Mouse (Mus musculus) neural tube, embryonic 13.5 days (tissue): ENCODE results near the gene Prkce. TPM values are rescaled to one million over a fixed set of nuclear protein-coding genes. Genes with fewer than 3 reads are reported as not detected.

Experiments used
- ATAC-seq: fragments of 200-750 bp; cut with Nextera tagmentation; 2 replicates; pipeline ENCODE4 v1.8.0; 2017; ENCODE audit warnings: low read depth, mild to moderate bottlenecking, moderate TSS enrichment, moderate library complexity
- H3K27ac ChIP-seq: fragments of 300-500 bp; sonication (generic); replicated peaks from 2 replicates; pipeline ENCODE4 v1.5.1; 2015; ENCODE audit warnings: moderate library complexity, mild to moderate bottlenecking, inconsistent platforms
- H3K27me3 ChIP-seq: fragments of 300-500 bp; sonication (generic); 2 replicates; pipeline ENCODE4 v1.6.1; 2015; ENCODE audit warnings: mild to moderate bottlenecking, inconsistent platforms
- H3K36me3 ChIP-seq: fragments of 300-500 bp; sonication (generic); 2 replicates; pipeline ENCODE4 v1.6.1; 2015; ENCODE audit warnings: mild to moderate bottlenecking, inconsistent platforms
- H3K4me1 ChIP-seq: fragments of 300-500 bp; sonication (generic); replicated peaks from 2 replicates; pipeline ENCODE4 v1.6.1; 2015; ENCODE audit warnings: inconsistent platforms
- H3K4me2 ChIP-seq: fragments of 300-500 bp; sonication (generic); 2 replicates; pipeline ENCODE4 v1.6.1; 2015; ENCODE audit warnings: inconsistent platforms, mild to moderate bottlenecking, moderate library complexity
- H3K4me3 ChIP-seq: fragments of 300-500 bp; sonication (generic); 2 replicates; pipeline ENCODE4 v1.5.1; 2015; ENCODE audit warnings: mild to moderate bottlenecking, inconsistent platforms
- H3K9ac ChIP-seq: fragments of 300-500 bp; sonication (generic); 2 replicates; pipeline ENCODE4 v1.6.1; 2015; ENCODE audit warnings: moderate library complexity, mild to moderate bottlenecking, inconsistent platforms
- H3K9me3 ChIP-seq: fragments of 300-500 bp; sonication (generic); 2 replicates; pipeline ENCODE4 v1.6.1; 2016; ENCODE audit warnings: inconsistent platforms
- WGBS: fragments of 180-500 bp; shearing (Covaris S2); methylation state at CpG from one replicate; pipeline ENCODE4 v1.1.7; 2015; 5-methylcytosine and 5-hydroxymethylcytosine counted together
- polyA plus RNA-seq: library from polyadenylated mRNA; unstranded; fragments of >200 nt; fragmentation: Nextera tagmentation; extraction: Ambion mirVana; gene quantifications from 2 replicates; pipeline ENCODE4 v1.2.1, GENCODE M21; 2015

The Prkce gene
- polyA plus RNA-seq, 1 experiment from 2014 or later, result 27.7 TPM

DNA sequence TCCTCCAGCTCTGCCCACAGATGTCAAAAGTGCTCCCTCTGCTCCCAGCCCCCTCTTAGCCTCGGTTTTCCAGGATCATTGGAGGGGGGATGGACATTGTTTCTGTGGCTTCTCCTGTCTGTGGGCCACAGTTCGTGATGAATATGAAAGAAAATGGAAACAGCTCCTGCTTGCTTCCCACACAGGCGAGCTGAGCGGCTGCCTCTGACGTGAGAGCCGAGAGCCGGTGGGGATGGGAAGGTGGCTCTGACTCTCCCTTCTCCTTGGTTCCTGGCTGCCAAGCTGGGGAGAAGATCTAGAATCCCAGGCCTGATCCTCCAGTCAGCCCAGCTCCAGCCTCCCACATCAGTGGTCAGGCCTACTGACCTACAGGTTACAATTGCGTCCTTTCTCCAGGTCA, 61.3 kb downstream of the Prkce start:
- Histone ChIP-seq H3K27ac (no peak overlapping the region), H3K9me3 (no peaks in the 10 kb centered on the region), H3K4me1 (peaks cover 30% of the 10 kb centered on the region), H3K27me3 (no peaks in the 10 kb centered on the region), H3K36me3 (no peaks in the 10 kb centered on the region), H3K9ac (no peak overlapping the region), H3K4me2 (no peak overlapping the region), H3K4me3 (no peak overlapping the region)
- no peak for ATAC-seq
- 89% methylated on average over 8 of the region's 8 CpGs for WGBS

DNA sequence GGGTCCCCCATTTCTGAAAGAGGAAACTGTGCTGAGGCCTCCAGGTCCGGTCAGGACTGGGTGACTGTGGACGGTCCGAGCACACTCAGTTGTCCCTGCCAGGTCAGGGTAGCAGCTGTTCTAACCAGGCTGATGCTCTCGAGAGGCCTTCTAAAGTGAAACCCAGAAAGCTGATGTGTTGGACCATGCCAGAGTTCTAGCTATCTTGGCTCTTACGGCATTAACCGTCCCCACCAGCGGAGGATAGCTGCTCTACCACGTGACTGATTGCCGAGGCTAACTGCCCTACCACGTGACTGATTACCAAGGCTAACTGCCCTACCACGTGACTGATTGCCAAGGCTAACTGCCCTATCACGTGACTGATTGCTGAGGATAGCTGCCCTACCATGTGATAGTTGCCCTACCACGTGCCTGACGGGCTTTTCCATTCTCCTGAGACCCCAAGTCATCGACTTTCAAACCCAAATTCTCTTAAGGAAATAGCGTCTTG, 62.6 kb downstream of the Prkce start:
- no peak overlapping the region for H3K27ac ChIP-seq
- H3K36me3 ChIP-seq, result no peaks in the 10 kb centered on the region
- no peak overlapping the region for H3K4me2 ChIP-seq
- no peak overlapping the region for H3K4me3 ChIP-seq
- 90% methylated on average over 16 of the region's 16 CpGs for WGBS
- ATAC-seq, result no peak
- H3K9me3 ChIP-seq, result no peaks in the 10 kb centered on the region
- H3K9ac ChIP-seq, result no peak overlapping the region
- H3K27me3 ChIP-seq, result no peaks in the 10 kb centered on the region
- H3K4me1 ChIP-seq, result peaks cover 29% of the 10 kb centered on the region

DNA sequence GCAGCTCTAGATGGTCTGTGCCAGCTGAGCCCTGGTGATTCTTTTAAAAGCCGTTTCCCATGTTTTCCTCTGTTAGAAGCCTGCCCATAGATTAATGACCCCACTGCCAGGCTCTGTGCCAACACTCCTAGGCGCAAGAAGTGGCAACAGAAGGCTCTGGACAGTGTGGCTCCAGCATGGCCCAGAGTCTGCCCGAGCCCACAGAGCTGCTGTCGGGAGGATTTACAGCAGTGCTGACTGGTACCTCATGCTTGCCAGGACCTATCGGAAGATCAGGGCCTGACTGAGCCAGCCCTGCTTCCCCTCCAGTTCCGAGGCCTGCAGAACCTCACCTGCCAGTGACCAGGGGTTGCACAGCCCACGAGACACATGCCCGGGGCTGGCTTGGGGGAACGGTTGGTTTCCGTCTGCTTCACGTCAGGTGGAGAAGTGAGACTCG, 64.2 kb downstream of the Prkce start:
- no peak overlapping the region for H3K4me2 ChIP-seq
- no peaks in the 10 kb centered on the region for H3K36me3 ChIP-seq
- H3K9ac ChIP-seq, result no peak overlapping the region
- peaks cover 22% of the 10 kb centered on the region for H3K4me1 ChIP-seq
- H3K27ac ChIP-seq, result peak overlapping the region; percentile 73
- H3K9me3 ChIP-seq, result no peaks in the 10 kb centered on the region
- no peak overlapping the region for H3K4me3 ChIP-seq
- 63% methylated on average over 12 of the region's 12 CpGs for WGBS
- H3K27me3 ChIP-seq, result no peaks in the 10 kb centered on the region
- peak; percentile 90 for ATAC-seq

DNA sequence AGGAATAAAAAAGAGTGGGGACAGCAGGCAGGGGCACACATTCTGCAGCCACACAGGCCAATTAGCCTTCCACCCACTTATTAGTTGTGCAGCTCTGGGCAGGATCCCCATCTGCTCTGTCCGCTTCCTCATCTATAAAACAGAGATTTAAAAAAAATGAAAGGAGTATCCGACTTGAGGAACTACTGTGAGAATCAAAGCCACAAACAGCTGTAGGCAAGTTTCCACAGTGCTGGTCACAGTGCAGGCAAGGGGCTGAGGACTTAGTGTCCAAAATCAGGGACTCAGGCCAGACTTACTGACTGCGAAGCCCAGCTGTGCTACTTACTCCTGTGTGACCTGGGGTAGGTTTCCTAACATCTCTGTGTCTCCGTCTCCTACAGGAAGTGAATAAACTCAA, 64.7 kb downstream of the Prkce start:
- Histone ChIP-seq H3K27me3 (no peaks in the 10 kb centered on the region), H3K4me1 (peaks cover 20% of the 10 kb centered on the region), H3K36me3 (no peaks in the 10 kb centered on the region), H3K4me3 (no peak overlapping the region), H3K9me3 (no peaks in the 10 kb centered on the region), H3K27ac (peak overlapping the region; percentile 73), H3K9ac (no peak overlapping the region), H3K4me2 (no peak overlapping the region)
- no peak for ATAC-seq
- WGBS, result 78% methylated on average over 4 of the region's 4 CpGs

DNA sequence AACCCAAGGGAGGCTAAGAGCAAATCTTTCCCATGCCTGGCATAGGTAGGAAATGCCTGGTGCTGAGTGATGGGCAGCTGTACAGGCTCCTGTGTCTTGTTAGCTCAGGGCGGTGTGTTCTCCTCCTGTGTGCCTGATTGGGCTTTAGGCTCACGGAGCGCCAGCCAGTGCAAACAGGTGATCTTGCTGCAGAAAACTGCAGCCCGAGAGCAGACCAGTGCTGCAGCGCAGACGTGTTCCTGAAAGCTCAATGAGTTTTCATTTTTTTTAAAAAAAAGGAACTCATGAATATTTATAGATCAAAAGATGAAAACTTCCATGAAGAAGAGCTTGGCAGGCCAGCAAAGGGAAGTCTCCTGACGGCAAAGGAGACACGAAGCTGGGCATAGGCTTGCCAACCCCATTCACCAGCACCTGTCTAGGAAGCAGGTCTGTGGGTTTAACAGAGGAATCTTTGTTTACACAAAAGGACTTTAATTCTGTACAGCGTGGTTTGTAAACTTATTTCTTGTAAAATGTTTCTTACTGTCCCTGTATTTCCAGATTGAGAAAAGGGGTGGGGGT, 67.1 kb downstream of the Prkce start:
- WGBS, result 72% methylated on average over 9 of the region's 9 CpGs
- H3K27ac ChIP-seq, result no peak overlapping the region
- no peak overlapping the region for H3K4me3 ChIP-seq
- ATAC-seq, result no peak
- H3K9ac ChIP-seq, result no peak overlapping the region
- H3K9me3 ChIP-seq, result no peaks in the 10 kb centered on the region
- no peaks in the 10 kb centered on the region for H3K27me3 ChIP-seq
- no peaks in the 10 kb centered on the region for H3K36me3 ChIP-seq
- no peak overlapping the region for H3K4me2 ChIP-seq
- H3K4me1 ChIP-seq, result peaks cover 18% of the 10 kb centered on the region

DNA sequence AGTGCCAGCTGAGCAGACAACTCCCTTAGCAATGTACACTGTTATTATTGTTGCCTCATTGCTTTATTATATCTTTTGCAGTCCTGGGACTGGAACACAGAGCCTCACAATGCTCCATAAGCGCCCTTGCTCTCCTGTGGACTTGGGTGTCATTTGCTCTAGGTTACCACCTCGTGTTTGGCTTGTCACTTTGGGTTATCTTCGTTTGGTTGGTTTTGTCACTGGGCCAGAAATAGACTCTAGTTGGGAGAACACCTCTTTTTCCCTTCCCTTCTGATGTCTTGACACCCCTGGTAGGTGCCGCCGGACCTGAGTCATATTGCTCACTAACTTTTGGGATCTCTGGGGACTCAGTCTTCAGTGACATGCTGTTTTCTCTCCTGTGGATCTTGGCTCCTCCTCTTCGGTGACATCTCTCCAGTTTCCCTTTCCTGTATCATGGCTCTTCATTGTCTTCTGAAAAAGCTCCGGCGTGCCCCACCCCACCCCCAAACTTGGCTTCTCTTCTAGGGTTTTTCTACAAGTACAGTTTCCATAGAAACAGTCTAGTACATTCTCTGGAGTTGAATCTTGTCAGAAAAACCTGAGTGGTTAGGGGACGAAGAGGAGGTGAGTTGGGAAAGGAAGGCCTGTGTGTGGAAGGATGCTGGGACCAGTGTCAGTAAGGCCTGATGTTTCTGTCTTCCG, 68.6 kb downstream of the Prkce start:
- no peak overlapping the region for H3K4me3 ChIP-seq
- no peak overlapping the region for H3K27ac ChIP-seq
- ATAC-seq, result no peak
- H3K27me3 ChIP-seq, result no peaks in the 10 kb centered on the region
- no peaks in the 10 kb centered on the region for H3K36me3 ChIP-seq
- WGBS, result 90% methylated on average over 10 of the region's 10 CpGs
- peaks cover 14% of the 10 kb centered on the region for H3K4me1 ChIP-seq
- no peaks in the 10 kb centered on the region for H3K9me3 ChIP-seq
- H3K9ac ChIP-seq, result no peak overlapping the region
- H3K4me2 ChIP-seq, result no peak overlapping the region

DNA sequence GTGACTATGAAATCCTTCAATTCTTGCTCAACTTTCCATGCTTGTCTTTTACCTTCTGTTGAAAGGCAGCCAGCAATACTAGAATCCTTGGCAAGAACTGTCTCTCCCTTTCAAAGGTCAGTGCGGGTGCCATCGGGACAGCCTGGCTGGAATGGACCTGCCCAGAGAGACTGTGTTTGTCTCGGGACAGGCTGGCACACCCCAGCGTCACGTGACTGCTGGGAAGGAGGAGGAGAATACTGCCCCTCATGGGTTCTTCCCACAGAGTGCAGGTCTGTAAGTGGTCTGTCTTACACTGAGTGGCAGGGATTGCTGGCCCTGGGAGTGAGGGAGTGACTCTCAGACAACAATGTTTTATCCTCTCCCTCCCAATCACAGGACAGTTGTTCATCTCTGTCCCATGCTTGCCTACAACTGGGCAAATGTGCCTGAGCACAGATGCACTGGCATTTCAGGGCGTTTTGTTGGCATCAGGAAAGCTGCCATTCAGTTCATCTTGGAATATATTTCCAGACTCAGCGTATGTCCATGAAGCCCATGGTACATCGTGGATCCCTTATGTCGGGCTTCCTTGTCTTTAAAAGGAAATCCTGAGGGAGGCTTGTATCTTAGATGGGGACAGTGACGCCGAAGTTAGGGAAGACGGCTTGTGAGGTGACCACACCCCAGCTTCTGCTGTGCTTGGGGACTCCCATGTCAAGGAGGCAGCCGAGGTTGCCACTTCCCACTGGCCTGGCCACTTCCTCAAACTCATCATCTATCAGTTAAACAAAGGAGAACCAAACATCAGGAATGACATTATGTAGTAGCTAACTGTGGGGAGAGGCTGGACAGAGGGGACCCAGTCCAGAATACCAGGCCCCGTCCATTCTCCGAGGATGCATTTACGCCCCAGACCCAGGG, 69.5 kb downstream of the Prkce start:
- Histone ChIP-seq H3K36me3 (no peaks in the 10 kb centered on the region), H3K27ac (peak overlapping the region; percentile 18; the same call in 1 of the 2 replicates), H3K4me1 (peaks cover 4% of the 10 kb centered on the region), H3K4me2 (no peak overlapping the region), H3K27me3 (no peaks in the 10 kb centered on the region), H3K4me3 (no peak overlapping the region), H3K9me3 (no peaks in the 10 kb centered on the region), H3K9ac (no peak overlapping the region)
- ATAC-seq, result 0 out of 2 replicates have a peak, but pooled peaks have one; percentile 41
- WGBS, result 90% methylated on average over 16 of the region's 16 CpGs

DNA sequence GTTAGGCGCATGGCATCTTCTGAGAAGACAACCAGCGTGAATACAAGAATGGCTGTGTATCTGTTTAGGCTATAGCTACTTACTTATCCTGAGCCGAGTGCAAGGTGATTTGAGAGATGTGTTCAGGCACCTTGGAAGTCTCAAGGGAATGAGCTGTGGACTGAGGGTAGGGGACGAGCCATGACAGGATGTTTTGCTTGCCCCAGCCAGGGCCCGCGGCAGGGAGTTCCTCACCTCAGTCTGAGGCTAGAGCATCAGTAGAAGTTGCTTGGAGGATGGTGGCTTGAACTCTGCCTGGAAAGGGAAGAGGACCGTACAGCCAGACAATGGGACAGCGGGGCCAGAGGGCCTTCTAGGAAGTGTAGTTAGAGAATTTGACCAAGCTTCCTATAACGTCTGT, 74.7 kb downstream of the Prkce start:
- no peak overlapping the region for H3K4me3 ChIP-seq
- H3K4me2 ChIP-seq, result no peak overlapping the region
- ATAC-seq, result no peak
- H3K27ac ChIP-seq, result no peak overlapping the region
- no peaks in the 10 kb centered on the region for H3K27me3 ChIP-seq
- H3K9me3 ChIP-seq, result no peaks in the 10 kb centered on the region
- no peak overlapping the region for H3K9ac ChIP-seq
- no peaks in the 10 kb centered on the region for H3K36me3 ChIP-seq
- WGBS, result 87% methylated on average over 9 of the region's 9 CpGs
- 0 out of 2 replicates have a peak, but pooled peaks cover 9% of the 10 kb centered on the region for H3K4me1 ChIP-seq

DNA sequence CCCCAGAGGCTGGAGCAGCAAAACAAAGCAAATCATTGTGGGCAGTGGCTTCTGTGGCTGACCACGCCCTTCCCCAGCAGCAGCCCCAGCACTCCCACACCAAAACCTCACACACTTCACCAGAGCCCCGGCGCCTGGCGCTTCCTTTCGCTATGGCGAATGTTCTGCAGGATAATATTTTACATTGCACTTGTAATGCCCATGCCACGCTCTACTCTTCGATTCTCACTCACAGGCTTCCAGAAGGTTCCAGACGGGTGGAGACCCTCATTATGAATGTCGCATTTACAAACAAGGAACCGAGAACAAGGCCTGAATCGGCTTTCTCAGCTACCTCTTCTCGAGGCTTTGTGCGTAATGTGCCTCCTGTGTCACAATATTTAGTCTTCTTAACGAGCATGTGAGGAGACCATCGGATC, 75.5 kb downstream of the Prkce start:
- Histone ChIP-seq H3K36me3 (no peaks in the 10 kb centered on the region), H3K4me1 (0 out of 2 replicates have a peak, but pooled peaks cover 10% of the 10 kb centered on the region), H3K27ac (no peak overlapping the region), H3K9me3 (no peaks in the 10 kb centered on the region), H3K4me2 (no peak overlapping the region), H3K4me3 (no peak overlapping the region), H3K9ac (no peak overlapping the region), H3K27me3 (no peaks in the 10 kb centered on the region)
- WGBS, result 87% methylated on average over 16 of the region's 16 CpGs
- ATAC-seq, result no peak

DNA sequence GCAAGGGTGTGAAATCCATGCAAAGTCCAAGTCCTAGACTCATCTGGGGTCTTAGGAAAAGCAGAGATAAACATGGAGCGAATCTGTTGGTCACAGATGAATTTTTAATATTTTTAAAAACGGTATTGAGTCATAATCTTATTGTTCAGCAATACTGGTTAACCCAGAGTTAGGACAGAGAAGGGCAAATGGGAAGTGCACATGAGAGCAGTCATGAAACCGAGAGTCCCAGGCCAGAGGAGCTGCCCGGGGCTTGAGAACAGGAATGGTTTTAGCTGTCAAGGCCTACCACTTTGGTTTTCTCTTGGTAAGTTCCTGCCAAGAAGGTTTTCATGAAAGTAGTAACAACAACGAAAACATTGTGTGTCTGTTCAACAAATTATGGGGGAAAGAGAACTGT, 76.8 kb downstream of the Prkce start:
- Histone ChIP-seq H3K4me2 (no peak overlapping the region), H3K9me3 (no peaks in the 10 kb centered on the region), H3K27ac (no peak overlapping the region), H3K9ac (no peak overlapping the region), H3K4me3 (no peak overlapping the region), H3K27me3 (no peaks in the 10 kb centered on the region), H3K4me1 (peaks cover 12% of the 10 kb centered on the region; the same call in 1 of the 2 replicates), H3K36me3 (no peaks in the 10 kb centered on the region)
- no peak for ATAC-seq
- 96% methylated on average over 5 of the region's 5 CpGs for WGBS

DNA sequence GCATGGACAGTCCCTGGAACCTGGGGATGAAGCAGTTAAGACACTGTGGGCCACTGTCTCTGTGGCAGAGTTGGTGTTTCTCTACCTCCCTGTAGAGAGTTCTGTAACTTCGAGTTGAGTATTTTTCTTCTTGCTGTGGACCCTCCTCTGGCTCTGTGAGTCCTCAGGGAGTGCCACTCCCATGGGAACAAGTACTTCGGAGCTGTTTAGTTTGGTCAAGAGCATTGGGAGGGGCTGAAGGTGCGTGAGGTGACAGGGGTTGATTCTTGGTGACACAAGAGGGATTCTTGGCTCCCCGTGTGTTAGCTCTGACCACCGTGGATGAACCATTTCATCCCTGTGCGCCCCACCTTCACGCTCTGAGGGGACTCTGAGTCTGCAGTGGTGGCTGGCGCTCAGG, 81.2 kb downstream of the Prkce start:
- Histone ChIP-seq H3K36me3 (no peaks in the 10 kb centered on the region), H3K9ac (no peak overlapping the region), H3K27me3 (no peaks in the 10 kb centered on the region), H3K4me1 (peaks cover 31% of the 10 kb centered on the region), H3K27ac (no peak overlapping the region), H3K4me2 (no peak overlapping the region), H3K4me3 (no peak overlapping the region), H3K9me3 (no peaks in the 10 kb centered on the region)
- WGBS, result 92% methylated on average over 8 of the region's 8 CpGs
- no peak for ATAC-seq
